8 mouse cellular contexts compared by ENCODE assay signal in genomic region chr2:181240806-181241440, GRCm38 (mm10). TPM values are rescaled to one million over a fixed set of nuclear protein-coding genes. Genes with fewer than 3 reads are reported as not detected.
DNase-seq lines count a peak whose midpoint lies in the region; ATAC-seq and TF ChIP-seq lines count a peak whose summit lies in the region.

No protein-coding gene starts in this region.

- H3K36me3 ChIP-seq in heart, embryonic 13.5 days: peaks cover 21% of the 10 kb centered on the region; the same call in 1 of the 2 replicates
- H3K36me3 ChIP-seq in spleen, adult 2 months (ENCODE audit: control insufficient read depth, insufficient read depth, low read length): peaks cover 30% of the 10 kb centered on the region
- H3K36me3 ChIP-seq in intestine, postnatal 0 days (ENCODE audit: control insufficient read depth, insufficient read depth): peaks cover 34% of the 10 kb centered on the region
- no peaks in the 10 kb centered on the region; the same call in 1 of the 2 replicates for H3K36me3 ChIP-seq in stomach, embryonic 14.5 days (ENCODE audit: control insufficient read depth, insufficient read depth, low read length)

- ATAC-seq in heart, embryonic 13.5 days (ENCODE audit: extremely low read depth, insufficient number of reproducible peaks, low FRiP score, low TSS enrichment): no peak
- ATAC-seq in intestine, postnatal 0 days: no peak; the same call in 1 of the 2 replicates
- no peak for ATAC-seq in stomach, embryonic 14.5 days (ENCODE audit: insufficient number of reproducible peaks, insufficient read depth, low FRiP score, low read depth)

- no peak for TF ChIP-seq POLR2A in spleen, adult 2 months (IDR thresholded peaks at IDR 0.05; ENCODE audit: low read depth, low read length)

- H3K9me3 ChIP-seq in heart, embryonic 13.5 days: no peaks in the 10 kb centered on the region
- no peaks in the 10 kb centered on the region for H3K9me3 ChIP-seq in intestine, postnatal 0 days (ENCODE audit: control insufficient read depth)
- no peaks in the 10 kb centered on the region for H3K9me3 ChIP-seq in stomach, embryonic 14.5 days (ENCODE audit: control insufficient read depth, low read depth, low read length)

- peaks cover 16% of the 10 kb centered on the region for H3K4me1 ChIP-seq in heart, embryonic 13.5 days
- H3K4me1 ChIP-seq in spleen, adult 2 months (ENCODE audit: control insufficient read depth, insufficient read depth, insufficient read length): peaks cover 36% of the 10 kb centered on the region
- peaks cover 8% of the 10 kb centered on the region; the same call in 1 of the 2 replicates for H3K4me1 ChIP-seq in intestine, postnatal 0 days (replicated peaks; ENCODE audit: control insufficient read depth, insufficient read depth, low read length)
- H3K4me1 ChIP-seq in stomach, embryonic 14.5 days (ENCODE audit: control insufficient read depth, insufficient read depth, low read length): no peaks in the 10 kb centered on the region

- 83% methylated on average over 13 of the region's 13 CpGs for WGBS in heart, embryonic 13.5 days
- WGBS in spleen, adult 2 months: 90% methylated on average over 13 of the region's 13 CpGs
- WGBS in intestine, postnatal 0 days: 87% methylated on average over 13 of the region's 13 CpGs
- WGBS in stomach, embryonic 14.5 days: 94% methylated on average over 13 of the region's 13 CpGs

- no peak for TF ChIP-seq CTCF in spleen, adult 2 months (IDR thresholded peaks at IDR 0.05; ENCODE audit: extremely low read depth, insufficient read depth, insufficient read length, insufficient replicate concordance)
- TF ChIP-seq CTCF in intestine, postnatal 0 days (IDR thresholded peaks at IDR 0.05; ENCODE audit: low read depth): no peak

- H3K27me3 ChIP-seq in heart, embryonic 13.5 days (replicated peaks): no peaks in the 10 kb centered on the region
- H3K27me3 ChIP-seq in spleen, adult 2 months (ENCODE audit: control insufficient read depth, insufficient read depth, low read length): no peaks in the 10 kb centered on the region
- no peaks in the 10 kb centered on the region for H3K27me3 ChIP-seq in intestine, postnatal 0 days (replicated peaks; ENCODE audit: control insufficient read depth, insufficient read depth, low read length)
- no peaks in the 10 kb centered on the region for H3K27me3 ChIP-seq in stomach, embryonic 14.5 days (ENCODE audit: control insufficient read depth, insufficient read depth, low read length)

- H3K9ac ChIP-seq in heart, embryonic 13.5 days: peak overlapping the region; percentile 74; the same call in 1 of the 2 replicates
- peak overlapping the region; percentile 76 for H3K9ac ChIP-seq in intestine, postnatal 0 days (ENCODE audit: low read depth, low read length)
- no peak overlapping the region for H3K9ac ChIP-seq in stomach, embryonic 14.5 days (replicated peaks; ENCODE audit: low read depth, low read length)

- no peak overlapping the region for H3K27ac ChIP-seq in heart, embryonic 13.5 days (replicated peaks)
- peak overlapping the region; percentile 4; the same call in 1 of the 2 replicates for H3K27ac ChIP-seq in spleen, adult 2 months (ENCODE audit: insufficient read depth, low read length)
- H3K27ac ChIP-seq in intestine, postnatal 0 days (ENCODE audit: low read depth, low read length): peak overlapping the region; percentile 84
- H3K27ac ChIP-seq in stomach, embryonic 14.5 days (ENCODE audit: low read length): no peak overlapping the region

- no peak for DNase-seq in heart, adult 9 months (ENCODE audit: low spot score in 2 of 2)
- DNase-seq in spleen, adult 2 months (ENCODE audit: low read depth in 1 of 2, low spot score in 2 of 2): peak in 1 of 2 experiments; percentile 4
- no peak for DNase-seq in spleen, postnatal 36 days (ENCODE audit: low spot score in 2 of 2)
- no peak for DNase-seq in cerebellum, adult 11 months
- DNase-seq in spleen, adult 12 weeks (ENCODE audit: low spot score): no peak

- H3K4me2 ChIP-seq in heart, embryonic 13.5 days: peak overlapping the region; percentile 69
- peak overlapping the region; percentile 75 for H3K4me2 ChIP-seq in intestine, postnatal 0 days (replicated peaks; ENCODE audit: low read depth)
- peak overlapping the region; percentile 52 for H3K4me2 ChIP-seq in stomach, embryonic 14.5 days (replicated peaks; ENCODE audit: low read depth, low read length)

- peak overlapping the region; percentile 57 for H3K4me3 ChIP-seq in heart, embryonic 13.5 days
- peak overlapping the region; percentile 88 for H3K4me3 ChIP-seq in spleen, adult 2 months (ENCODE audit: extremely low read depth, insufficient read depth, insufficient read length)
- peak overlapping the region; percentile 78 for H3K4me3 ChIP-seq in intestine, postnatal 0 days (ENCODE audit: low read depth, low read length)
- no peak overlapping the region; the same call in 1 of the 2 replicates for H3K4me3 ChIP-seq in stomach, embryonic 14.5 days (ENCODE audit: low read depth, low read length)

RNA-seq across cellular contexts. Expression of gene Helz2, which starts 0.9 kb away (rescaled TPM):
- polyA plus RNA-seq in heart, embryonic 13.5 days (2015; fragmentation: Nextera tagmentation; extraction: Ambion mirVana): 1.1 and 1.5 TPM in 2 replicates
- 101 and 132 TPM in 2 replicates for polyA plus RNA-seq in spleen, adult 2 months (2012; rRNA removed)
- 5.7 and 6.9 TPM in 2 replicates for polyA plus RNA-seq in intestine, postnatal 0 days (2015; fragmentation: Nextera tagmentation; extraction: Ambion mirVana)
- 1.5 and 1.9 TPM in 2 replicates for polyA plus RNA-seq in stomach, embryonic 14.5 days (2014; fragmentation: Nextera tagmentation; extraction: Ambion mirVana)

RNA-seq across cellular contexts. Expression of gene Fndc11, which starts 21.1 kb away (rescaled TPM):
- 0.13 and 0.27 TPM in 2 replicates for polyA plus RNA-seq in heart, embryonic 13.5 days (2015; fragmentation: Nextera tagmentation; extraction: Ambion mirVana)
- 1.1 and 1.3 TPM in 2 replicates for polyA plus RNA-seq in spleen, adult 2 months (2012; rRNA removed)
- polyA plus RNA-seq in intestine, postnatal 0 days (2015; fragmentation: Nextera tagmentation; extraction: Ambion mirVana): 0.13 TPM in 1 of 2 replicates, not detected in the other
- polyA plus RNA-seq in stomach, embryonic 14.5 days (2014; fragmentation: Nextera tagmentation; extraction: Ambion mirVana): 0.29 and 0.36 TPM in 2 replicates

RNA-seq across cellular contexts. Expression of gene Srms, which starts 27.9 kb away (rescaled TPM):
- 0.11 TPM in 1 of 2 replicates, not detected in the other for polyA plus RNA-seq in heart, embryonic 13.5 days (2015; fragmentation: Nextera tagmentation; extraction: Ambion mirVana)
- polyA plus RNA-seq in spleen, adult 2 months (2012; rRNA removed): 1.4 and 1.9 TPM in 2 replicates
- polyA plus RNA-seq in intestine, postnatal 0 days (2015; fragmentation: Nextera tagmentation; extraction: Ambion mirVana): 0.17 and 0.20 TPM in 2 replicates
- 0.15 TPM in 1 of 2 replicates, not detected in the other for polyA plus RNA-seq in stomach, embryonic 14.5 days (2014; fragmentation: Nextera tagmentation; extraction: Ambion mirVana)

RNA-seq across cellular contexts. Expression of gene Ptk6, which starts 38.3 kb away (rescaled TPM):
- 0.05 TPM in 1 of 2 replicates, not detected in the other for polyA plus RNA-seq in heart, embryonic 13.5 days (2015; fragmentation: Nextera tagmentation; extraction: Ambion mirVana)
- polyA plus RNA-seq in spleen, adult 2 months (2012; rRNA removed): 0.13 and 0.15 TPM in 2 replicates
- 1.9 and 2.4 TPM in 2 replicates for polyA plus RNA-seq in intestine, postnatal 0 days (2015; fragmentation: Nextera tagmentation; extraction: Ambion mirVana)
- not detected in 2 replicates for polyA plus RNA-seq in stomach, embryonic 14.5 days (2014; fragmentation: Nextera tagmentation; extraction: Ambion mirVana)

RNA-seq across cellular contexts. Expression of gene Gmeb2, which starts 46.9 kb away (rescaled TPM):
- polyA plus RNA-seq in heart, embryonic 13.5 days (2015; fragmentation: Nextera tagmentation; extraction: Ambion mirVana): 8.7 and 9.0 TPM in 2 replicates
- 22.8 and 27.1 TPM in 2 replicates for polyA plus RNA-seq in spleen, adult 2 months (2012; rRNA removed)
- polyA plus RNA-seq in intestine, postnatal 0 days (2015; fragmentation: Nextera tagmentation; extraction: Ambion mirVana): 5.4 and 5.8 TPM in 2 replicates
- polyA plus RNA-seq in stomach, embryonic 14.5 days (2014; fragmentation: Nextera tagmentation; extraction: Ambion mirVana): 14.6 and 15.4 TPM in 2 replicates

Comparison
In these comparisons a context has a peak if more than half of its experiments do, and no peak if none do; other contexts are left out.
1. H3K27ac ChIP-seq: peak in spleen, adult 2 months (single experiment) and intestine, postnatal 0 days (single experiment); none in heart, embryonic 13.5 days (single experiment) and stomach, embryonic 14.5 days (single experiment).
2. RNA of gene Helz2, which starts 0.9 kb away (polyA plus RNA-seq): 101 to 132 TPM in spleen, adult 2 months; 5.7 to 6.9 TPM in intestine, postnatal 0 days, 1.5 to 1.9 TPM in stomach, embryonic 14.5 days and 1.1 to 1.5 TPM in heart, embryonic 13.5 days; every median in the first group is over 10 times any median in the second.
3. Peak in every context shown above with its lines, with median percentiles within 50 percentile points of each other: H3K4me2 ChIP-seq.